Mouse (Mus musculus) T-helper 2 cell (primary cell): ENCODE measurements at regions not wholly inside any gene's neighbourhood (a gene's known extent, or its start where the extent isn't known, plus 50 kb on each side); places are given as distances from the start of the nearest gene placed in this dataset.

Experiments
- in situ Hi-C: fragments of 300-600 bp; cut with MboI, MseI; formaldehyde crosslinking; loops from one replicate; pipeline ENCODE4 v1.15.1; 2025; ENCODE audit warnings: high pct_unique_total_duplicates

GRCm38 (mm10) chr9:115547625-115548325, 237.6 kb upstream of the Stt3b start:
- in situ Hi-C loops: no loop called here

- in situ Hi-C loops: no loop called here
Measured at GRCm38 (mm10) chr9:115548722-115549349, 238.6 kb upstream of the Stt3b start.

- in situ Hi-C loops: no loop called here
Measured at GRCm38 (mm10) chr9:115551080-115551479, 240.9 kb upstream of the Stt3b start.

GRCm38 (mm10) chr9:115551501-115551900, 241.3 kb upstream of the Stt3b start:
- in situ Hi-C loops: no loop called here

GRCm38 (mm10) chr9:115558131-115558530, 247.9 kb upstream of the Stt3b start:
- in situ Hi-C loops: no loop called here

GRCm38 (mm10) chr9:115559521-115559920, 249.3 kb upstream of the Stt3b start:
- in situ Hi-C loops: no loop called here

GRCm38 (mm10) chr9:115561207-115561606, 251.0 kb upstream of the Stt3b start:
- in situ Hi-C loops: no loop called here

- in situ Hi-C loops: no loop called here
Measured at GRCm38 (mm10) chr9:115562783-115563182, 252.6 kb upstream of the Stt3b start.

- in situ Hi-C loops: no loop called here
Measured at GRCm38 (mm10) chr9:115564366-115564765, 254.1 kb upstream of the Stt3b start.

GRCm38 (mm10) chr9:115568693-115569334, 258.6 kb upstream of the Stt3b start:
- in situ Hi-C loops: no loop called here

- in situ Hi-C loops: loop anchor here (10.0 kb wide), 1 partner anchor 576 kb away; no protein-coding TSS in a partner anchor
Measured at GRCm38 (mm10) chr9:115570998-115571397, 260.8 kb upstream of the Stt3b start.

GRCm38 (mm10) chr9:115581116-115581515, 270.9 kb upstream of the Stt3b start:
- in situ Hi-C loops: no loop called here

- in situ Hi-C loops: no loop called here
Measured at GRCm38 (mm10) chr9:115583548-115583947, 273.3 kb upstream of the Stt3b start.

- in situ Hi-C loops: no loop called here
Measured at GRCm38 (mm10) chr9:115584874-115585273, 274.7 kb upstream of the Stt3b start.

GRCm38 (mm10) chr9:115592466-115592865, 282.2 kb upstream of the Stt3b start:
- in situ Hi-C loops: no loop called here

- in situ Hi-C loops: loop anchor here (25.0 kb wide), 1 partner anchor 537 kb away; no protein-coding TSS in a partner anchor
Measured at GRCm38 (mm10) chr9:115600228-115600627, 290.0 kb upstream of the Stt3b start.

GRCm38 (mm10) chr9:115600826-115601225, 290.6 kb upstream of the Stt3b start:
- in situ Hi-C loops: loop anchor here (25.0 kb wide), 1 partner anchor 536 kb away; no protein-coding TSS in a partner anchor

GRCm38 (mm10) chr9:115602772-115603171, 292.6 kb upstream of the Stt3b start:
- in situ Hi-C loops: loop anchor here (25.0 kb wide), 1 partner anchor 535 kb away; no protein-coding TSS in a partner anchor

- in situ Hi-C loops: loop anchor here (25.0 kb wide), 1 partner anchor 533 kb away; no protein-coding TSS in a partner anchor
Measured at GRCm38 (mm10) chr9:115604450-115604849, 294.2 kb upstream of the Stt3b start.

- in situ Hi-C loops: loop anchor here (5.0 to 25.0 kb wide), 2 partner anchors 293 to 532 kb away; partner anchors contain the start of gene Stt3b
Measured at GRCm38 (mm10) chr9:115604968-115605682, 294.9 kb upstream of the Stt3b start.

GRCm38 (mm10) chr9:115607961-115608360, 297.7 kb upstream of the Stt3b start:
- in situ Hi-C loops: loop anchor here (5.0 to 25.0 kb wide), 2 partner anchors 296 to 529 kb away; partner anchors contain the start of gene Stt3b
